In the genomic region with DNA sequence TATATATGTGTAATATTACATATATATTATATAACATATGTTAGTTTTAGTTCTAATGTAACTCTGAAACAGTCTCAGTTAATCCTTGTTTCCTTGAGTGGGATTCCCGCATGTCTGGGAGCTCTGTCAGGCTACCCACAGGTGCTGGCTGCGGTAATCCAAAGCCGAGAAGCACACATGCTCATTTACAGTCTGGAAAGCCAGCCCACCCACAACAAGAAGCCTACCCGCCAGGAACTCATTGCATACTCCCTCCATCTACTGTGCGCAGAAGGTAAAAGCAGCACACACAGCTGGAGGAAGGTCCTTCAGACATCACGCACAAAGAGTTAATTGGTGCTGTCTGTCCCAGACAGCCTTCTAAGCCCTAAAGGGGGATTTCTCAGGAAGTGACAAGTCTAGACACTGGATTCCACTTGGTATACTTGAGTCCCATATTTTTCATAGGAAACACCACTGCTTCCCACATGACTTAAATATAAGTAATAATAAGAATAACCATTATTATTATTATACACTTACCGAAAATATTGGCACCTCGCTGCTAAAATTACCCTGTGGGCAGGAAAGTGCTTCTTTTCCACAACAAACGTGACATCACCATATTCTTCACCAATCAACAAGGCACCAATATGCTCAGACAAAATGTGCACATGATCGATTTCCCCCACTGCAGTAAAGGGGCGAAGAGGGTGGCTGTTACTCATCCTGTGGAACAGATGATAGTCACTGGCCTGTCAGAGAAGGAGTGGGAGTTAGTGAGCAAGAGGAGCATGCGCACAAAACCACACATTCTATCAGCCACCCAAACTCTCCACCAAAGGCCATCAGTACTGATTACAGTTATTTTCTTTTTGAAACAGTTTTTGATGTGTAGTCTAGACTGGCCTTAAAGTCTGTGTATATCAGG, we compare ENCODE assay signal across 15 mouse cellular contexts. TPM values are rescaled to one million over a fixed set of nuclear protein-coding genes. Genes with fewer than 3 reads are reported as not detected.
DNase-seq lines count a peak whose midpoint lies in the region.
"Had no signal": no experiment of that assay in that cellular context is flagged by ENCODE, and none has a peak within 500 bp of the region (broad histone marks: within the 10 kb centered on the region; RNA-seq: fewer than 3 reads in every experiment).

No protein-coding gene starts in this region.

- peak; percentile 82 for DNase-seq in heart, adult 11 months
- no peak for DNase-seq in heart, adult 18-20 months
- DNase-seq in right cerebral cortex, postnatal 25 days, result peak; percentile 52
- DNase-seq in right cerebral cortex, postnatal 4 days, result no peak
- DNase-seq in forelimb bud, embryonic 11.5 days (ENCODE audit: low read depth, low spot score), result peak; percentile 41
- no peak for DNase-seq in testis, postnatal 10 days (ENCODE audit: low spot score)
- no peak for DNase-seq in lung, postnatal 14 days
- DNase-seq: adrenal gland, postnatal 25 days; cerebellum, adult 11-12 months; cerebellum, postnatal 25 days; embryo, embryonic 11 days; heart, adult 2 months; kidney, adult 18-20 months; lung, adult 18-20 months; thymus, postnatal 14 days had no signal

RNA-seq across cellular contexts. Expression of gene Btbd9, which starts 46.4 kb away (rescaled TPM):
- total RNA-seq in heart, adult 18-20 months (2021), result 10 to 100 TPM; 20.7 to 21.7 TPM

Comparison
In these comparisons a context has a peak if more than half of its experiments do, and no peak if none do; other contexts are left out.
1. DNase-seq: peak in heart, adult 11 months (single experiment), right cerebral cortex, postnatal 25 days (single experiment) and forelimb bud, embryonic 11.5 days (single experiment); none in heart, adult 18-20 months (0 of 2), right cerebral cortex, postnatal 4 days (single experiment), testis, postnatal 10 days (single experiment) and lung, postnatal 14 days (single experiment).